Mouse (Mus musculus) left cerebral cortex, postnatal 25 days (tissue): ENCODE results near the gene Nfe2l3. TPM values are rescaled to one million over a fixed set of nuclear protein-coding genes. Genes with fewer than 3 reads are reported as not detected.

Source experiments
- DNase-seq, 2 experiments: peaks; one replicate each; pipeline ENCODE4 v3.0.0; 2022; ENCODE audit warnings: low spot score in 2 of 2, mixed read lengths in 1 of 2
- intact Hi-C: fragments of 180-260 bp; cut with DNase I; formaldehyde crosslinking; loops from one replicate; pipeline ENCODE4 v1.15.1; 2025
- total RNA-seq, 2 experiments: library from RNA; stranded (reverse); gene quantifications; 2 replicates each; pipeline ENCODE4 v1.2.3; 2021

The Nfe2l3 gene
- total RNA-seq, 2 experiments from 2014 or later: 1.7 to 2.2 TPM

- intact Hi-C loops: no loop called here
- peak in 1 of 2 experiments; percentile 44 for DNase-seq
Measured at GRCm38 (mm10) chr6:51438826-51439330, 6.4 kb downstream of the Nfe2l3 start.

DNA sequence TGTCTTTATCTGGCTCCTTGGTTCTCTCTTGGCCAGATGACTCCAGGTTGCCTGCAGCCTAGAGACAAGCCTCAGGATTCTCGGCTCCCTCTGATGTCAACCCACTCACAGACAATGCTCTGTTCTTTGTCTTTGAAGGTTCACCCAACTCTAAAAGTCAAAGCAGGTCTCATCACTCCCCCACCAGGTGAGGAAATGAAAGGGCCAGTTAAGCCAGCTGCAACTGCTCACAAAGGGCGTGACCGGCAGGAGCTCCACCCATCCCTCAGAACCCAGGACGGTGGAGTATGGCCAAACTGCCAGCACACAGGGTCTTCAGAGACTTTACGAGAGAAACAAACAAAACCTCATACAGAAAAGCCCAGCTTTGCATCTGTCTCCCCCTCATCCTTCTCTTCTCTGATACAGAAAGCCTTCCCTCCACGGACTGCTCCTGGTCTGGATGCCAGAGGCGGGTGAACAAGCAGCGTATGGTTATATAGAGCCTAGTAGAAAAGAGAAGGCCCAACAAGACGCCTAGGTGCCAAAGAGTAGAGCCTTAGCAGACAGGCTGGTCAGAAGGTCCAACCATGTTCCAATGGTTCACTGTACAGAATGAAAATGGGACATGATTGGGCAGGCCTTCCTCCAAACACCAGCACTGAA, 9.8 kb downstream of the Nfe2l3 start:
- intact Hi-C loops: no loop called here
- no peak for DNase-seq

DNA sequence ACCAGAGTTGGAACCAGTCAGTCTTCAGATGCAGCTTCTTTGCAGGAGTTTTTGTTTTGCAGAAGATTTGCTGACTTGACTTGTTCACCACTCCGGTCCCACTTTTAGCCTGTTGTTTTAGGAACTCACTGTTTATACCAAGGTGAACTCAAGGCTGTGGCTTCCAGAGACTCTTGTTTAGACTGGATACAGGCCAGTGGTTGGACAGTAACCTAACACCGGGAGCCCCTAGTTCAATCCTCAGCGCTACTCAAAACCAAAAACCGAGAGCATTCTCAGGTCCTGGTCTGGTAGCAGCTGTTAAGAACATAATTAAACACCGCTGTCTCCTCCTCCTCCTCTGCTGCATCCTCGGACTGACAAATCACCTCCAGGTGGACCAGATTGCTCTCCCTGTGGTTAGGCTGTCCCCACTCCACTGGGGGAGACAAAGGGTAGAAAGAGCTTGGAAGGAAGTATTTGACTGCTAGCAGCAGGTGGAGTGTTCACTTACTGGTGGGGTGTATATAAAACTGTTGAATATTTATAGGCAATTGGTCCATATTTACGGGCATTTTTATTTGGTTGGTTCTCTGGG, 20.5 kb downstream of the Nfe2l3 start:
- intact Hi-C loops: no loop called here

DNA sequence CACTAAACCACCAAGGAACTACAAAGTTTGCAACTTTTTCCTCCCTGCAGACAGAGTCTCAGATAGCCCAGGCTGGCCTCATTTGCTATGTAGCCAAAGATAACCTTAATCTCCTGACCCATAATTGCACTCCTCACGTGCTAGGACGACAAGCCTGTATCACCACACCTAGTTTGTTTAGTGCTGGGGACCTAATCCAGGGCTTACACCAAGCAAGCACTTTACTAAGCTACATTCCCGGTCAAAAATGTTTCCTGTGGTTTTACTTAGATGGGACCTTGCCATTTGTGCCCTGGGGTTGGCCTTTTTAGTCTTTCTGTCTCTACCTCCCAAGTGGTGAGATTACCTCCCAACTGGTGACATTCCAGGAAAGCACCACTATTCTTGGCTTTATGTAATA, 22.5 kb downstream of the Nfe2l3 start:
- intact Hi-C loops: no loop called here
- no peak for DNase-seq

More for the DNA sequence above, 20.5 kb downstream of the Nfe2l3 start:
- DNase-seq: no peak

GRCm38 (mm10) chr6:51456198-51456597, 23.7 kb downstream of the Nfe2l3 start:
- intact Hi-C loops: no loop called here
- DNase-seq: no peak

DNA sequence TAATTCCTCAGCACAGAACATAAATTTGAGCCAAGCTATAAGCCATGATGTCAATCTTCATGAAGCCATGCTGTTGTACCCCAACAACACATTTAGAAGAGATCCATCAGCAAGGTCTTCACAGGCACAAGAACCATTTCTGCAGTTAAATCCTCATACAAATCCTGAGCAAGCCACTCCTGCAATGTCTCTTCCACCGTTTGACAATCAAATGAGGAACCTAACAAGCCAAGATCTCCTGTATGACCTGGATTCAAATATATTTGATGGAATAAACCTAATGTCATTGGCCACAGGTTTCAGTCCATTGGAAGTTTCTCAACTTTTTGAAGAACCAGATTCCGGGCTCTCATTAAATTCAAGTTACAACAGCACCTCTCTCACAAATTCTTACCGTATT, 24.8 kb downstream of the Nfe2l3 start:
- intact Hi-C loops: no loop called here
- DNase-seq: no peak

DNA sequence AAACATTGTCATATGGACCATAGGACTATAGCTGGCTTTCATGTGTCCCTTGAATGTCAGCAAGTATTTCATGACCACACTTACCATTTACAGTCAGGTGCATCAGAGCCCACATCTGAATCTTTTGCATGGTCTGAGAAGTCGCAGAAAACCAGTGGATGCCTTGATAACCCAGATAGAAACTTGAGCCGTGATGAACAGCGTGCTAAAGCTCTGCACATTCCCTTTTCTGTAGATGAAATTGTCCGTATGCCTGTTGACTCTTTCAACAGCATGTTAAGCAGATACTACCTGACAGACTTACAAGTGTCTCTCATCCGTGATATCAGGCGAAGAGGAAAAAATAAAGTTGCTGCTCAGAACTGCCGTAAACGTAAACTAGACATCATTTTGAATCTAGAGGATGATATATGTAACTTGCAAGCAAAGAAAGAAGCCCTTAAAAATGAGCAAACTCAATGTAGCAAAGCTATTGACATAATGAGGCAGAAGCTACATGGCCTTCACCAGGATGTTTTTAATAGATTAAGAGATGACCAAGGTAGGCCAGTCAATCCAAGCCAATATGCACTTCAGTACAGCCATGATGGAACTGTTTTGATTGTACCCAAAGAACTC, 25.4 kb downstream of the Nfe2l3 start:
- DNase-seq: no peak

DNA sequence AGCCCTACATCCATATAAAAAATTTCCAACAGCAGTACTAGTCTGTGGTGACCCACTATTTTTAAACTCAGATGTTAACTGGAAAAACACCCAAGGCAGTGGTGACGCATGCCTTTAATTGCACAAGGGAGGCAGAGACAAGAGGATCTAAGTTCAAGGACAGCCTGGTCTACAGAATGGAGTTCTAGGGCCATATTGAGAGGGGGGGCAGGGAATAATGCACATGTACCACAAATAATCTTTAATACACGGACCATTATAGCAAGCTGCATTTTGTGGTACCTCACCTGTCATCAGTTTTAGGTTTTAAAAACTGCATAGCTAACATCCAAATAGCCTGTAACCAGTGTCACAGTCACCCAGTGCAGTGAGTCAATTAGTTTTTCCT, 26.4 kb downstream of the Nfe2l3 start:
- no peak for DNase-seq
- intact Hi-C loops: no loop called here

More for the DNA sequence above, 25.4 kb downstream of the Nfe2l3 start:
- intact Hi-C loops: no loop called here

GRCm38 (mm10) chr6:51459313-51460020, 27.0 kb downstream of the Nfe2l3 start:
- intact Hi-C loops: no loop called here
- DNase-seq: no peak

DNA sequence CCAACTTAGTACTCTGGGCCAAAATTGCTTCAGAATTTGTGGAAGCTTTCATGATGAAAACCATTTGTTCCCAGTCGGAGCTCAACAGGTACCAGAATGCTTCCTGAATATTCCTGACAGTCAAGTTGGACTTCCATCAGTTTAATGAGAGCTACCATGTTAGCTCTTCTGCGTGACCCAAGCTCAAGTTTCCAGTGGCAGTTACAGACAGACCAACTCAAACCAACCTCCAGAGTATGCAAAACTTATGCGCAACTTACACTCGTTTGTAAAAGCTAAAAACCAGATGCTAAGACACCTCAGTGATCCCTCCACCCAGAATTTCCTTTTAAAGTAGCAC, 27.5 kb downstream of the Nfe2l3 start:
- intact Hi-C loops: no loop called here
- no peak for DNase-seq

DNA sequence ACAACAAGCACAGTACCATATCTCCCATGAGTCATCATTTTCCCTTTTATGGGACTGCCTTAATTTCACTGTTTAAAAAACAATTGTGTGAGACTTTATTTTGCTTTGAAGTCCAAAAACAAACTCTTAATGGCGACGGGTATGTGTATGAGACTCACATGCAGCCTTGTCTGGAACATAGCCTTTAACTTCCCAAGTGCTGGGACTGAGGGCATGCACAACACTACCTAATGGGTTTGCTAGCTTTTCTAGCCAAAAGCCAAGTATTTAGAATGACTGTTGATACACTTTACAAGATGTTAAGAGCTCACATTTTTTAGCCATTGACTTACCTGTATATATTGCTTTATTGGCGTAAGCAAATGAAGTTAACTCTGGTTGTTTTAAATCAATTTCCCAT, 27.9 kb downstream of the Nfe2l3 start:
- intact Hi-C loops: no loop called here
- DNase-seq: no peak

DNA sequence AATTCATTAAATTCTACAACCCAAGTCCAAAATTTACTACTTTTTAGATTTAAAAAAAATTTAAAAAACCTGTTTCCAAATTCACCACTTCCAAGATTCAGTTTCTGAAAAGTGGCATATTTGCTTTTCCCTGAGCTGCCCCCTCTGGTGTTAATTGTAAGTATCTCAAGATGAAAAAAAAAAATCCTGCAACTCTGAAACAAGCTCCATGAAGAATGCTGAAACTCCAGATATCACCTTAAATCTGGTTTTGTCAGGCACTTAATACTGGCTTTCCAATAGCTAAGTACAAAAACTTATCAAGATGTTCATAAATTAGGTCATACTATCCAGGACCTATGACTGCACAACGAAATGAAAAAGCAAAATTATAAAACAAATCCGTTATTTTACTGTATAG, 35.2 kb downstream of the Nfe2l3 start:
- no peak for DNase-seq
- intact Hi-C loops: loop anchor here (1.0 to 2.0 kb wide), 2 partner anchors 83 to 113 kb away; no protein-coding TSS in a partner anchor

DNA sequence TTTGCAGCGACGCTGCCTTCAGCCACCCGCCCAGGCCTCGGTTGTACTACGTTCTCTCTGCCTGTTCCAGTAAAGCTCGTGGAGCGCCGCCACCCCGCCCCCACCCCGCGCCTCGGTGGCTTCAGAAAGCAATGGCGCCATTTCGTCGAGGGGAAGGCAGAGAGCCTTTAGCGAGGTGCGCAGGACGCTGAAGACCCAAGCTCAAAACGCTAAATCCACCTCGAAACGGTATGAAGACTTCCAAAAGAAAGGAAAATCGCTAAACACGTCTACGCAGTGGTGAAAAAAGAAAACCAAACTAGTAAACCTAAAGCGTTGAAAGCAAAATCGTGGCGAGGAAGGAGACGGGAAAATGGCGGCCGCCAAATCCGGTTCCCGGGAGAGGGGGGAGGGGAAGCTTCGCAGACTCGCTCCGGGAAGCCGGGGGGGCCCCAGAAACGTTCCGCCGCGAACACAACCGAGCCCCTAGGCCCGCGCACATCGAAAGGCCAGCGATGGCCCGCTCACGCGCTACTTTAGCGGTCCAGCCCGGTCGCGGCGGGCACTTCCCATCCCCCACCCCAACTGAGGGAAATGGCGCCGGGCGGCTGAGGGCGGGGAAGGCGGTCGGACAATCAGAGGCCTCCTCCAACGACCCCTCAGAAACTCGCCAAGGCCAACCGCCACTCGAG, 36.6 kb downstream of the Nfe2l3 start:
- DNase-seq: peak; percentile 68 to 77
- intact Hi-C loops: loop anchor here (1.0 to 2.0 kb wide), 2 partner anchors 84 to 111 kb away; no protein-coding TSS in a partner anchor

- intact Hi-C loops: loop anchor here (1.0 to 5.0 kb wide), 3 partner anchors 54 to 387 kb away; no protein-coding TSS in a partner anchor
- peak; percentile 99 for DNase-seq
Measured at GRCm38 (mm10) chr6:51469715-51470310, 37.3 kb downstream of the Nfe2l3 start, which contains the start of gene Hnrnpa2b1. Hnrnpa2b1 (minus strand) TSS chr6:51469894.

GRCm38 (mm10) chr6:51470311-51471178, 38.1 kb downstream of the Nfe2l3 start, which contains the start of gene Cbx3:
Cbx3 (plus strand) TSS chr6:51470360.
- DNase-seq: peak; percentile 77 to 90
- intact Hi-C loops: loop anchor here (1.0 to 5.0 kb wide), 2 partner anchors 54 to 387 kb away; no protein-coding TSS in a partner anchor

DNA sequence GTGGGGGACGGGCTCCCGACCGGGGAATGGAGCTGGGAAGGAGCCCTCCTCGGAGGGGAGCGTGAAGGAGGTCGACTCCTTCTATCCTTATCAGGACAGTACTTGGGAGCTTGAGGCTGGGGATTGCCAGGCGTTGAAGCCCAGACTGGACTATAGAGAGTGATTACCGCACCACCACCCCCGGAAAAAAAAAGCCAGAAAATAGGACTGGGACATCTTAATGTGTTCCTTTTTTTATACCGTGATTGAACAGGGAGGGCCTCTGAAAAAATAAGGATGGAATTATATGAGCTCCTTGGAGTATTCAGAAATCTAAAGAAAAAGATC, 38.7 kb downstream of the Nfe2l3 start:
- intact Hi-C loops: loop anchor here (5.0 kb wide), 1 partner anchor 386 kb away; no protein-coding TSS in a partner anchor
- DNase-seq: no peak

DNA sequence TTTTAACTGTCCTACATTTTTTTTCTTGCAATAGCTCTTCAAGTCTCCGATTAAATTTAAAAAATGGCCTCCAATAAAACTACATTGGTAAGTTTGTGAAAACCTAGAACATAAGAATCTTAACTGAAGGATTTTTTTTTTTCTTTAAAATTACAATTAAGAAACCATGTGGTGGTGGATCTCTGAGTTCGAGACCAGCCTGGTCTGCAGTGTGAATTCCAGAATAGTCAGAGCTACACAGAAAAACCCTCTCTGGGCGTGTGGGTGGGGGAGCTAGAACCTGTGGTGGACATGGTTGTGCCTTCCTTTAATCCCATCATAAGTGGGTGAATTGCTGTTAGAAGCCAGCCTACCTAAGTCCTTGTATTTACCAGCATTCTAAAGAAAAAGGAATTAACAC, 39.3 kb downstream of the Nfe2l3 start:
- intact Hi-C loops: loop anchor here (5.0 kb wide), 1 partner anchor 386 kb away; no protein-coding TSS in a partner anchor
- no peak for DNase-seq

GRCm38 (mm10) chr6:51472213-51472612, 39.7 kb downstream of the Nfe2l3 start:
- no peak for DNase-seq
- intact Hi-C loops: loop anchor here (5.0 kb wide), 1 partner anchor 385 kb away; no protein-coding TSS in a partner anchor
